Mouse (Mus musculus): ENCODE measurements around the gene Lyzl6. TPM values are rescaled to one million over a fixed set of nuclear protein-coding genes. Genes with fewer than 3 reads are reported as not detected.

The Lyzl6 gene
- total RNA-seq (2021), result not detected
- long read RNA-seq, experiment 1, result 0 reads
- long read RNA-seq, experiment 2, partial matches to known transcripts, result 0 of 1 reads
- long read RNA-seq, experiment 2, other reads (novel, unspliced or antisense), result 1 of 1 reads

DNA sequence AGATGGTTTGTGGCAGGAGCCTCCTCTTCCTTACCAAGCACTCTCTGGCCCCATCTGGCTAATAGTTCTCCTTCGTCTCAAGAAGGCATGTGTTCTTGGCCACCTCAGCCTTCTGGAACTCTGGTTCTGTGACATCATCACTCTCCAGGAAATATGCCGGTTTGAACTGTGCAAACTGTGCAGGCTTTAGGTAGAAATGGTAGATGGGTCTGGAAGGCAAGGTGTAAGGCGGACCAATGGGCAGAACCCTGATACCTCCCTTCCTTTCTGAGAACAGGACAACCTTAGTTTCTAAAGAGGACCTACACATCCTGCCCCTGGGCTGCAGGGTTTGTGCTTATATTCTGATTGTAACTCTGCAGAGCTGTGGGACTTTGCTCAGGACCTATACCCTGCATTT, at the start of gene Lyzl6:
Gene Lyzl6 (minus strand): TSS at position 101 of the 400 bp plus-strand sequence.
- intact Hi-C loops (cut with DNase I), result loop anchor here (2.0 to 5.0 kb wide), 3 partner anchors 36 to 274 kb away; no protein-coding TSS in a partner anchor
- no peak for DNase-seq (ENCODE audit: low spot score in 2 of 2)

- DNase-seq (ENCODE audit: low spot score in 2 of 2), result no peak
- intact Hi-C loops (cut with DNase I), result no loop called here
Observed at GRCm38 (mm10) chr11:103686706-103687105, 48.0 kb upstream of the Lyzl6 start.

GRCm38 (mm10) chr11:103685261-103685736, 46.6 kb upstream of the Lyzl6 start:
- intact Hi-C loops (cut with DNase I), result no loop called here
- DNase-seq (ENCODE audit: low spot score in 2 of 2), result peak; percentile 49 to 61

- no peak for DNase-seq (ENCODE audit: low spot score in 2 of 2)
Observed at GRCm38 (mm10) chr11:103683667-103684334, 45.1 kb upstream of the Lyzl6 start.

DNA sequence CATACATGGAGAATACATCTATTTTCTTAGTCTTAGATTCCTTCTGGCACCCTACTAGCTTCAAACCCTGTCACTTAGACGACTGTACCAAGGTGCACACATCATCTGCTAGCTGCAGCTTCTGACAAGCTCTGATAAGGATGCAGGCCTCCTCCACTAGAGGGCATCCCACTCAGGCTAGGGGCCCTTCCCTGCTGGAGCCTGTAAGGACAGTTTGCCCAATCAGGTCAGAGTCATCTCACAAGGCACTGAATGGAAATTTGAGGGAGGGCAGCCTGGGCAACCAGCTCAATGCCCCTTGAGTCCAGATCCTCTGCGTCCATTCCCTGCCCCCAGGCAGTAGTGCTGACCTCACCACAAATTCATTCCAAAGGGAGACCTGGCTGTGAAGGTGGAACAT, 38.4 kb upstream of the Lyzl6 start:
- DNase-seq (ENCODE audit: low spot score in 2 of 2), result peak in 1 of 2 experiments; percentile 59
- intact Hi-C loops (cut with DNase I), result loop anchor here (5.0 kb wide), 1 partner anchor 80 kb away; no protein-coding TSS in a partner anchor

More at GRCm38 (mm10) chr11:103683667-103684334, 45.1 kb upstream of the Lyzl6 start:
- intact Hi-C loops (cut with DNase I), result no loop called here

DNA sequence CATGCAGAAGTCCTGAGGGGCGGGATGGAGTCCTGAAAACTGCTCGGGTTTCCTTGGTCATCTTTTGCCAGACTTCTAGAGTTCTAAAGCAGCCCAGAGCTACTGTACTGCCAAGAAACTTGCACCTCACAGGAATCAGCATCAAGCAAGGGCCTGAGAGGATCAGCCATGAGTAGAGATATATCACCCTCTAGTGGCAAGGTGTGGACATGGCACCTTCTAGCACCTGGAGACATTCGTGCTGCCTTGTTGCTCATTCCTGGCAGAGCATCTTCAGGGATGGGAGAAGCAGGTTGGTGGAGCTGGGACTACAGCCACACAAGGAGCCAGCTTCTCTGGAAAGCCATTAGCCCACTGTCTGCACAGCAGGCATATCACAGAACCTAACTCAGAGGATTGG, 36.9 kb upstream of the Lyzl6 start:
- DNase-seq (ENCODE audit: low spot score in 2 of 2), result peak; percentile 91 to 93
- intact Hi-C loops (cut with DNase I), result loop anchor here (2.0 to 5.0 kb wide), 2 partner anchors 37 to 82 kb away; partner anchors contain the start of gene Lyzl6

- intact Hi-C loops (cut with DNase I), result loop anchor here (2.0 kb wide), 1 partner anchor 14 kb away; no protein-coding TSS in a partner anchor
Observed at GRCm38 (mm10) chr11:103666907-103667426, 28.3 kb upstream of the Lyzl6 start.

DNA sequence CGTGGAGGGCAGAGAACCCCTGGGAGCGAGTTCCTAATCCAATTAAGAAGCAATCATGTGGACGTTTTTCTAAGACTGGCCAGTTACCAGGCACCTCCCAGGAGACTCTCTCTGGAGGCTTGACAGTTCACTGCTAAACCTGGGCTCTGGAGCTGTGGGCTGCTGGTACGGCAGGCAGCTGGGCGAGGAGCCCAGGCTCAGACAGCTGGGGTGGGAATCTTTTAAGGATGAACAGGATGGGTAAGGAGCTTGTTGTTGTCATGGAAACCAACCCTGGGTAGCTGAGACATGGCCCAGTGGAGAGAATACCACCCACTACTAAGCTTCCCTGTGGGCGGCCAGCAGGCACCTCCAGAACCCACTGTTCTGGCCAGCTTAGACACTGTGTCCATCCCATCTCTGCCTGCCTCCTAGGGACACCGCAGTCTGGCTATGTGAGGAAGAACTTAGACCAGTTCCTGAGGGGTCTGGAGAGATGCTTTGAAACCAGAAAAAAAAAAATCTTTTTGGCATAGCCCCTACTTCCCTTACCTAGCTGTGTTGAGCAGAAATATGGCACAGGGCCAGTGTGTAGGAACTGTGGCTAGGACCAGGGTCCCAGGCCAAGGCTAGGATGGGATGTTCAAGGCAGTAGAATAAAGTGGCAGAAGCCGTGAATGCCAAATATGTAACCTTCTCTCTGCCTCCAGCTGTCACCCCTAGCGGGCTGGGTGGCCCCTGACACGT, 27.7 kb upstream of the Lyzl6 start:
- intact Hi-C loops (cut with DNase I), result loop anchor here (2.0 kb wide), 1 partner anchor 14 kb away; no protein-coding TSS in a partner anchor
- DNase-seq (ENCODE audit: low spot score in 2 of 2), result peak; percentile 83 to 97

More at GRCm38 (mm10) chr11:103666907-103667426, 28.3 kb upstream of the Lyzl6 start:
- DNase-seq (ENCODE audit: low spot score in 2 of 2), result no peak

- intact Hi-C loops (cut with DNase I), result loop anchor here (2.0 kb wide), 1 partner anchor 13 kb away; no protein-coding TSS in a partner anchor
- peak in 1 of 2 experiments; percentile 67 for DNase-seq (ENCODE audit: low spot score in 2 of 2)
Observed at GRCm38 (mm10) chr11:103665695-103666094, 27.0 kb upstream of the Lyzl6 start.

DNA sequence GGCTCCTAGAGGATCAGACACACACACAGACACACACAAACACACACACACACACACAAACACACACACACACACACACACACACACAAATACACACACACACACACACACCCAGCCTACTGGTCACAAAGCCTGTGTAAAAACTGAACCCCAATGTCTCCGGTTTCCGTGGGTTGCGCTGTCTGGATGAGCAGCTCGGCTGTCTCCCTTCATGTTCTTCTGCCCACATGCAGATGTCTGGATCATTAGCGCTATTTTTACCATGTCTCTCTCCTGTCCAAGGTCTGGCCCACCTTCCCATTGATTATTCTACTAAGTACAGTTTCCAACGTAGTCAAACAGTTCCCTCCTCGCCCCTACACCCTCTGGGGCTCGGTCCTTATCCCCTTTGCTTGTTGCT, 24.4 kb upstream of the Lyzl6 start:
- no peak for DNase-seq (ENCODE audit: low spot score in 2 of 2)
- intact Hi-C loops (cut with DNase I), result no loop called here

- intact Hi-C loops (cut with DNase I), result no loop called here
- DNase-seq (ENCODE audit: low spot score in 2 of 2), result peak; percentile 85 to 91
Observed at GRCm38 (mm10) chr11:103662546-103662945, 23.9 kb upstream of the Lyzl6 start.

- peak; percentile 58 to 63 for DNase-seq (ENCODE audit: low spot score in 2 of 2)
- intact Hi-C loops (cut with DNase I), result no loop called here
Observed at GRCm38 (mm10) chr11:103661863-103662262, 23.2 kb upstream of the Lyzl6 start.

DNA sequence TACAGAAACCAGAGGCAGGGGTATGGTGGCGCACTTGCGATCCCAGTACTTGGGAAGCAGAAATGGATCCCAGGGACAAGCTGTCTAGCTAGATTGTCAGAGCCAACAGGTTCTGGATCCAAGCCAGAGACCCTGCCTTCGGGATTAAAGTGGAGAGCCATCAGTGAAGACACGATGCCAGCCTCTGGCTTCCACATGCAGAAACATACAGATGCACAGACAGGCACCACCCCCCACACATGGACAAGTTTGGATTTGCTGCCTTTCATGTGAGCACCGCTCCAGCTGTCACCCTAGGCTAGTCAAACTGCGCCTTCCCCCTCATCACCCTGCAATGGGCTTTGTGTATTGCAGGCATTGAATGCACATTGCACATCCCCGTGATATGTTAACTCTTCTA, 19.5 kb upstream of the Lyzl6 start:
- peak in 1 of 2 experiments; percentile 67 for DNase-seq (ENCODE audit: low spot score in 2 of 2)

DNA sequence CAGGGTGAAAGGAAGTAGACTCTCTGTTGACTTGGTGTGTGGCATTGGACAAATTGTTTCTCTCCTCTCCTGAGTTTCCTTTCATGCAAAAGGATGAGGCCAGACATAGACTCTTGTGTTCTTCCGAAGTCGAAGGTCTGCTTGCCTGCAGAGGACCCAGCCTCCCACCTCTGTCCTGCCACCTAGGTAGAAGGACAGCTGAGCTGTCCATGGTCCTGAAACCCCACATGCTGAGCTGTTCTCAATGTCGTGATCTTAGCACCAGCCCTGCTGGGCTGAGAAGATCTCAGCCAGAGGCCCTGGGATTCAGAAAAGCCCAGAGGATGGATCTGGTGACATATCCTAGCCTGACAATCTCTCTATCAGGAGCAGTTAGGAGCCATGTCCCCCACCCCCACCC, 17.8 kb upstream of the Lyzl6 start:
- intact Hi-C loops (cut with DNase I), result no loop called here

More for the DNA sequence above, 19.5 kb upstream of the Lyzl6 start:
- intact Hi-C loops (cut with DNase I), result no loop called here

DNA sequence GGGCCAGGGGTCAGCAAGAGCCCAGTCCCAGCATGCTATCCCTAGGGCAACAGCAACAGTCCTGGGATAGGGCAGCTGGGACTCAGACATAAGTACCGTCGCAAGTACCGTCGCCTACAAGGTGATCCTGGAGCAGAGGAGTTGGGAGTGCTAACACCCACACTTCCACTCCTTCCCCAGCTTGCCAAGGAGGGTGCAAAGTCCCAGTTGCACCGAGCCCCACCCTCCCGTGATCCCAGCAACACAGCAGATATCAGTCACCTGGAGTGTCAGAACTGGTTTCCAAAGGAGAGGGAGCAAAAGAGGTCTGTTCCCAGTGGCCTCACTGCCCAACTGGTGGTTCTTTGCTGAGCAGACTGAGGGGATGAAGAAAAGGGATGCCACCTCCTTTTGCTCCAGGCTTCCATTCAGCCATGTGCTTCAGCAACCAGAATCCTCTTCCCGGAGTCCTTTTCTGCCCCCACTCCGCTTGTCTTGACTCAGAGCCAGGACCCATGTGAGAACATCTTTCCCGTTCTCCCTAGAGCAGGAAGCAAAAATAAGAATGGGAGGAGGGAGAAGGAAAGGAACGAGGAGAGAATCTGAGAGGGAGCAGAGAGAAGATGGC, 14.8 kb upstream of the Lyzl6 start:
- intact Hi-C loops (cut with DNase I), result loop anchor here (2.0 kb wide), 1 partner anchor 13 kb away; no protein-coding TSS in a partner anchor
- peak; percentile 72 to 81 for DNase-seq (ENCODE audit: low spot score in 2 of 2)

More for the DNA sequence above, 17.8 kb upstream of the Lyzl6 start:
- no peak for DNase-seq (ENCODE audit: low spot score in 2 of 2)

DNA sequence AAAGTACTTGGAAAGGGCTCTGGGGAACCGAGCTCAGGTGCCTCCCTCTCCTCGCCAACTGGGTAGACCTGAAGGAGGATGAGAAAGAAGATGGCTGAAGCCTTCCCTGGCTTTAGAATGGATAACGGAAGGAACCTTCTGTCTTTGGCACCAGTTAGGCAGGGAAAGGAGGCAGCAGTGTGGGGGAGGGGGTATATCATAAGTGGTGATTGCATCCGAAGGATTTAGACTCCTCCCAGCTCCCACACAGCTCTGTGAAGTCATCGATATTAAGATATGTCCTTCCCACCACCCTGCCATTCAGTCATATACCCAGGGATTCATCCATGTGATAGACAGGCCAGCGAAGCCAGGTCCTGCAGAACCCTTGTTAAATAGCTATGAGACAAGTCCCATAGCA, 12.7 kb upstream of the Lyzl6 start:
- intact Hi-C loops (cut with DNase I), result no loop called here
- DNase-seq (ENCODE audit: low spot score in 2 of 2), result peak; percentile 63 to 78

GRCm38 (mm10) chr11:103649983-103650493, 11.3 kb upstream of the Lyzl6 start:
- intact Hi-C loops (cut with DNase I), result no loop called here
- DNase-seq (ENCODE audit: low spot score in 2 of 2), result no peak

DNA sequence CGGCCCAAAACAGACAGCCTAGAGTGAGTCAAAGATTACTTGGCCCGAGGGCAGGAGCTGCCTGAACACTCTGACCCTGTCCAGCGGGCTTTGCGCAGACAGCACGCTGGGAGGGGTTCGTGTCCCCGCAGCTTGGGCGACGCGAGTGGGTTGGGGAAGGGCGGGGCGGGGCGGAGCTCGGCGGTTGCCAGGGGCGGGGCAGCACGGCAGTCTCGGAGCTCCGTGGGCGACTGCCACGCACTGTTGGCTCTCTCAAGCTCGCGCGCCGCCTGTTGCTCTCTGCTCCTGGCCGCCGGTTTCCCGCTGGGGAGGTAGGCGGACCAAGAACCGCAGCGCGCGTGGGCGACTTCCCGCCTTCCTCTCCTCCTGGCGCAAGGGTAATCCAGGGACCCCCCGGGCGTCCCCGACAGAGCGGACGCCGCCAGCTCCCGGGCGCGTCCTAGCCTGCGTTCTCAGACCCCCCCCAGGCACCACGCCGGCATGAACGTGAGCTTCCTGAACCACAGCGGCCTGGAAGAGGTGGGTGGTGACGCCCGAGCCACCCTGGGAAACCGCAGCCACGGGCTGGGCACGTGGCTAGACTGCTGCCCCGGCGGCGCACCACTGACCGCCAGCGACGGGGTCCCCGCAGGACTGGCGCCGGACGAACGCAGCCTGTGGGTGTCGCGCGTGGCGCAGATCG, 10.8 kb upstream of the Lyzl6 start, which contains the start of gene Rprml:
Gene Rprml (plus strand): TSS at position 270 of the 682 bp plus-strand sequence.
- intact Hi-C loops (cut with DNase I), result no loop called here
- peak; percentile 90 to 92 for DNase-seq (ENCODE audit: low spot score in 2 of 2)

All from left cerebral cortex, postnatal 14 days (tissue).